Mouse (Mus musculus): ENCODE measurements at regions not wholly inside any gene's neighbourhood (a gene's known extent, or its start where the extent isn't known, plus 50 kb on each side); places are given as distances from the start of the nearest gene placed in this dataset.

DNA sequence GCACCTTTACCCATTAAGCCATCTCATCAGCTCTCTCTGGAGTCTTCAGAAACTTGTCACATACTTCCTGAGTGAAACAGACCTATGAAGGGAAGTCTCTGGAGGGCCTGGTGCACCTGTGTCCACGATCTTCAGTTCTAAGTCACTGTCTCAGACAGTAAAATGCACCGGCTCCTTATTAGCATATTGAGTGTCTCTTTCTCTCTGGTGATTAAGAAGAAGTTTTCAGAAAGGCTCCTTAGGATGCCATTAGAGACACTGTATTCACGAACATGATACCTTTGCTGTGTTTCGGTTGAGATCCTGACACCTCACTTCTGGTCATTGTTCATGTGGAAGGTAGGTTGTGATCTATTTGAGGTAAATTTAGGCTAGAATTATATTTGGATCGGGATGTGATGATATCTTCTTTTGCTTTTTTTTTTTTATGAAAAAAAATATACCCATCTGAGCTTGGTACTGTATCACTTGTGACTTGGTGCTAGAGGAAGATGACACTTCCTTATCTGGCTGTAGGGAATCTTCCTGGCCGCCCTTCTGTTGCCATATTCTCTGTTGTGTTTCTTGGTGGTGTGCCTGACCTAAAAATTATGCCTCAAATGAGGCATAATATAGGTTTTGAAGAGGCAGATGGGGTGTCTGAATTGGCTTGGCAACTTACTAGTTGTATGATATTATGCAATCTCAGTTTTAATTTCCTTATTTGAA lies 68.9 kb upstream of the Cdkn2b start:
- Histone ChIP-seq H3K9me3 (ENCODE audit: control insufficient read depth, low read length) (0 out of 2 replicates have a peak, but pooled peaks cover 2% of the 10 kb centered on the region), H3K36me3 (ENCODE audit: control insufficient read depth, insufficient read depth, low read length) (no peaks in the 10 kb centered on the region), H3K4me1 (replicated peaks; ENCODE audit: control insufficient read depth, insufficient read depth, low read length) (no peaks in the 10 kb centered on the region), H3K4me3 (ENCODE audit: low read depth, low read length) (no peak overlapping the region), H3K9ac (ENCODE audit: low read length) (no peak overlapping the region), H3K4me2 (ENCODE audit: low read length) (no peak overlapping the region), H3K27ac (ENCODE audit: low read depth) (no peak overlapping the region), H3K27me3 (replicated peaks; ENCODE audit: control insufficient read depth, insufficient read depth, low read length) (no peaks in the 10 kb centered on the region)
- DNase-seq (ENCODE audit: low spot score), result no peak
- ATAC-seq (replicated peaks; ENCODE audit: low FRiP score, low TSS enrichment, low read depth), result no peak
- 90% methylated on average over 6 of the region's 6 CpGs for WGBS

DNA sequence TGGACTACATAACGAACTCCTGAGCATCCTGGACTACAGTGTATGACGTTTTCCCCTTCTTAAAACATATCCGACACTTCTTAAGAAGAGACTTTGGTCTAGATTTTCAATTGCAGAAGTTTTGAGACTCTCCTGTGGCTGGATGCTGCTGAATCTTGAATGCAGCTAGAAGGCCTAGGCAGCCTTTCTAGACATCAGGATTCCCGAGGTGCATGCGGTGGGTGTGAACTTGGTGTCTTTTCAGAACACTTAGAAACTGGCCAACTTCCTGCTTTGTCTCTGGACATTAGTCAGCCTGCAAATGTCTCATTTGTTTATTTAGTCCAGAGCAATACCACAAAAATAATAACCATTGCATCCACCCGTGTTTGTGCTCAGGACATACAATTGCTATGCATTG lies 61.8 kb upstream of the Cdkn2b start:
- ATAC-seq (replicated peaks; ENCODE audit: low FRiP score, low TSS enrichment, low read depth) (no peak), DNase-seq (ENCODE audit: low spot score) (no peak)
- Histone ChIP-seq H3K4me2 (ENCODE audit: low read length) (no peak overlapping the region), H3K9ac (ENCODE audit: low read length) (no peak overlapping the region), H3K36me3 (ENCODE audit: control insufficient read depth, insufficient read depth, low read length) (no peaks in the 10 kb centered on the region), H3K27ac (ENCODE audit: low read depth) (no peak overlapping the region), H3K27me3 (replicated peaks; ENCODE audit: control insufficient read depth, insufficient read depth, low read length) (no peaks in the 10 kb centered on the region), H3K4me3 (ENCODE audit: low read depth, low read length) (no peak overlapping the region), H3K9me3 (ENCODE audit: control insufficient read depth, low read length) (0 out of 2 replicates have a peak, but pooled peaks cover 2% of the 10 kb centered on the region), H3K4me1 (replicated peaks; ENCODE audit: control insufficient read depth, insufficient read depth, low read length) (no peaks in the 10 kb centered on the region)
- WGBS, result 80% methylated on average over 6 of the region's 6 CpGs

DNA sequence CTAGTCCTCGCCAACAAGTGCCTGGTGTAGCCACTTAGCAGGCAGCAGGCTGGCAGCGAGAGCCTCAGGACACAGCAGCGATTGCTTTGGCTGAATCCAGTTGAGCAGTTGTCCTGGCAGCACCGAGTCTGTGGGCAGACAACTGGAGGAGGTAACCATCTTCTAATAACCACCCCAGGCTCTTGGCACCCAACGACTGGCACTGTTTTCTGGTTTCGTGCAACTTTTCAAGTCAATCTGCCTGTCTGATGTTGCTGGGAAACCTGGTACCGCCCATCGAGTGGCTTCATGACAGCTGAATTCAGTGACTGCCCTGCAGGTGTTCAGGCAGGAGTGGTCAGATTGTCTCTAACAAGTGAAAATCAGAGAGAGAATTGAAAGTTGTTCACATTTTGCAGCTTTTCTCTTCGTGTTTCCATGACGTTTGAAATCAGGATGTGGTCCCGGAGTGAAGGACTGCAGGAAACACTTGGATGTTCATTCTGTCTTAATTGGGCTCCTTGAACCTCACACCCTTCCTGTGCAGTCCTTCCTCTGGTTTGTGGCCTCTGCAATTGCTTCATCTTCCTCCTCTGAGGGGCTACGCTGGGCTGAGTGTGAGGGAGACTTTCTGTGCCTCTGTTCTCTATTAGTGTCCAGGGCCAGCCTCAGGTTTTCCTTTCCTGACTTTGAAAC lies 58.1 kb upstream of the Cdkn2b start:
- Histone ChIP-seq H3K27me3 (replicated peaks; ENCODE audit: control insufficient read depth, insufficient read depth, low read length) (no peaks in the 10 kb centered on the region), H3K9ac (ENCODE audit: low read length) (no peak overlapping the region), H3K4me2 (ENCODE audit: low read length) (no peak overlapping the region), H3K4me1 (replicated peaks; ENCODE audit: control insufficient read depth, insufficient read depth, low read length) (no peaks in the 10 kb centered on the region), H3K9me3 (ENCODE audit: control insufficient read depth, low read length) (no peaks in the 10 kb centered on the region), H3K36me3 (ENCODE audit: control insufficient read depth, insufficient read depth, low read length) (no peaks in the 10 kb centered on the region), H3K27ac (ENCODE audit: low read depth) (no peak overlapping the region), H3K4me3 (ENCODE audit: low read depth, low read length) (no peak overlapping the region)
- DNase-seq (ENCODE audit: low spot score) (no peak), ATAC-seq (replicated peaks; ENCODE audit: low FRiP score, low TSS enrichment, low read depth) (no peak)
- 79% methylated on average over 12 of the region's 12 CpGs for WGBS

DNA sequence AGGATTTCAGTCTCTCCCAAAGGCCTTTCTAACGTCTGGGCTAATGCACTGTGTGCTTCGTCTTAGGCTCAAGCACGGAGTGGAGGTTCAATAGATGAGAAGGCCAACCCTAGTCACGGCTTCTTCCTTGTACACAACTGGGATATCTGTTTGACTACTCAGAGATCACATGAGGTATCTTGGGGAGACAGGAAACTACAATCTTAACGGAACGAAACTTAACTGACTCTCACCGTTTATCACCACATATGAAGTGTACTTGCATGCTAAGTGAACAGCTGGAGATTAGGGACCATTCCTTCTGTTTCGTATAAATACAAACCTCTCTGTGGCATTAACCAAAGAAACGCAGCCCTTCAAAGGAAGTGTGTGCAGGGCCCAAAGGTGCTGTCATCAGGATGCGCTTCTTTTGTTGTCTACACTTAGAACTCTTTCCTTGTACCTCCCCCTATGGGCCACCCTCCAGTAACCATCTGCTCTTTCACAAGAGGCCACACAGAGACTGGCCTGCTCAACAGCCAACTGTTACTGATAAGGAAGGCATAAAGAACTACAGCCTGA lies 55.8 kb upstream of the Cdkn2b start:
- no peaks in the 10 kb centered on the region for H3K36me3 ChIP-seq (ENCODE audit: control insufficient read depth, insufficient read depth, low read length)
- no peaks in the 10 kb centered on the region for H3K4me1 ChIP-seq (replicated peaks; ENCODE audit: control insufficient read depth, insufficient read depth, low read length)
- no peak overlapping the region for H3K4me2 ChIP-seq (ENCODE audit: low read length)
- H3K27me3 ChIP-seq (replicated peaks; ENCODE audit: control insufficient read depth, insufficient read depth, low read length), result no peaks in the 10 kb centered on the region
- WGBS, result 52% methylated on average over 10 of the region's 10 CpGs
- H3K27ac ChIP-seq (ENCODE audit: low read depth), result no peak overlapping the region
- H3K9ac ChIP-seq (ENCODE audit: low read length), result no peak overlapping the region
- ATAC-seq (replicated peaks; ENCODE audit: low FRiP score, low TSS enrichment, low read depth) (no peak), DNase-seq (ENCODE audit: low spot score) (no peak)
- no peaks in the 10 kb centered on the region for H3K9me3 ChIP-seq (ENCODE audit: control insufficient read depth, low read length)
- no peak overlapping the region for H3K4me3 ChIP-seq (ENCODE audit: low read depth, low read length)

DNA sequence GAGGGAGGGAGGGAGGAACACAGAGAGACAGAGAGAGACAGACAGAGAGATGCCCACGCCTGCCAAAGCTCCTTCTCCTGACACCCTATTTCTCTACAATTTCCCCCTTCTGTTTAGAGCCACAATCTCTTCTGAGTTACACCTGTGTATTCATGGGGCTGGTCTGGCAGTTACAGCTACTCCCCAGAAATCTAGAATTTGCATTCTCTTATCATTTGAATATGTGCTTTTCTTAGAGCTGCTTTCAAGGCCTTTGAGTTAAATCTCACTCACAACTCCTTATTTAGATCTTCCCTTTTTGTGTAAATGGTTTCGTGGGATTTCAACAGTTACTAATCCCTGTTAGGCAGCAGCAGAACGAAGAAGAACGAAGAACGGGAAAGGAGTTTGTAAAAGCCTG lies 55.0 kb upstream of the Cdkn2b start:
- no peaks in the 10 kb centered on the region for H3K27me3 ChIP-seq (replicated peaks; ENCODE audit: control insufficient read depth, insufficient read depth, low read length)
- H3K4me1 ChIP-seq (replicated peaks; ENCODE audit: control insufficient read depth, insufficient read depth, low read length), result peaks cover 4% of the 10 kb centered on the region; the same call in 1 of the 2 replicates
- H3K4me3 ChIP-seq (ENCODE audit: low read depth, low read length), result no peak overlapping the region
- WGBS, result 59% methylated on average over 5 of the region's 5 CpGs
- DNase-seq (ENCODE audit: low spot score) (no peak), ATAC-seq (replicated peaks; ENCODE audit: low FRiP score, low TSS enrichment, low read depth) (no peak)
- no peak overlapping the region for H3K4me2 ChIP-seq (ENCODE audit: low read length)
- H3K36me3 ChIP-seq (ENCODE audit: control insufficient read depth, insufficient read depth, low read length), result no peaks in the 10 kb centered on the region
- H3K27ac ChIP-seq (ENCODE audit: low read depth), result no peak overlapping the region
- H3K9me3 ChIP-seq (ENCODE audit: control insufficient read depth, low read length), result no peaks in the 10 kb centered on the region
- H3K9ac ChIP-seq (ENCODE audit: low read length), result no peak overlapping the region

DNA sequence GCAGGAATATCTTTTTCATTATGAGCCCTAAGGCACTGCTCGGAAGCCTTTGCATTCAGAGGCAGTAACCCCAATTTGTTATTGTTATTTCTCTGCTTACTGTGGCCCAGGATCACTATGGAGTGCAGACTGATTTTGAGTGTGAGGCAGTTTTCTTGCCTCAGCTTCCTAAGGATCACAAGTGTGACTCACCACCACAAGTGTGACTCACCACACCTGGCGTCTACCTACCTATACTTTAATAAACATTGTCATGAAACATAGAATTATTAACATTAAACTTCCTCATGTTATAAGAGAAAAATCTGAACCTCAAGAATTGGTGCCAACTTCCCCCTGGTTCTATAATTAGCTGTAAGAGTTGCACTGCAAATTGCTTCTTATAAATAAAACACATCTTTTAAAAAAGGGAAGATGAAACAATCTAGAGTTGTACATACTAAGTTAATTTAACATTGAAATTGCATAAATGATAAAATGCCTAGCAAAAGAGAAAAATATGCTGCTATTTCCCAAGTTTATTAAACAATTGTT lies 52.4 kb upstream of the Cdkn2b start:
- H3K36me3 ChIP-seq (ENCODE audit: control insufficient read depth, insufficient read depth, low read length), result no peaks in the 10 kb centered on the region
- peaks cover 7% of the 10 kb centered on the region; the same call in 1 of the 2 replicates for H3K4me1 ChIP-seq (replicated peaks; ENCODE audit: control insufficient read depth, insufficient read depth, low read length)
- H3K9ac ChIP-seq (ENCODE audit: low read length), result no peak overlapping the region
- DNase-seq (ENCODE audit: low spot score), result no peak
- whole genome bisulfite sequencing, result 66% methylated on average over 2 of the region's 2 CpGs
- H3K9me3 ChIP-seq (ENCODE audit: control insufficient read depth, low read length), result no peaks in the 10 kb centered on the region
- no peaks in the 10 kb centered on the region for H3K27me3 ChIP-seq (replicated peaks; ENCODE audit: control insufficient read depth, insufficient read depth, low read length)
- ATAC-seq (replicated peaks; ENCODE audit: low FRiP score, low TSS enrichment, low read depth), result no peak
- H3K4me2 ChIP-seq (ENCODE audit: low read length), result no peak overlapping the region
- H3K27ac ChIP-seq (ENCODE audit: low read depth), result no peak overlapping the region
- H3K4me3 ChIP-seq (ENCODE audit: low read depth, low read length), result no peak overlapping the region

DNA sequence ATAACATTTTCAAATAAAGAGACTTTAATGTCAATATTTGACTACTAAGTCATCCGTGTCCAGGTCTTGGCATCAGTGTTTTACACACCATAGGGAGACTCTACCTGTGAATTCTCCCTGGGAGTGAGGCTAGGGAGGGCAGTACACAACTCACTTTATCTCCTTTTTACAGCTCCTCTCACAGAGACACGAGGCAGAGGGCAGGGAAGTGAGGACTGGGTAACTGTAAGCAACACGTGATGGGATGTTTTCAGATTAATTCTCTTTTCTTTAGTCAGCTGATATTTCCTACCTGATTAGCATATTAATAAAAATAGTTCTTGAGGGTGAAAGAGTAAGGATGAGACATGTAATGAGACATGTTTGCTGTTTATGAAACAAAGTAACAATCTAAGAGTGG lies 51.8 kb upstream of the Cdkn2b start:
- DNase-seq (ENCODE audit: low spot score) (no peak), ATAC-seq (replicated peaks; ENCODE audit: low FRiP score, low TSS enrichment, low read depth) (no peak)
- Histone ChIP-seq H3K27ac (ENCODE audit: low read depth) (no peak overlapping the region), H3K9me3 (ENCODE audit: control insufficient read depth, low read length) (no peaks in the 10 kb centered on the region), H3K36me3 (ENCODE audit: control insufficient read depth, insufficient read depth, low read length) (no peaks in the 10 kb centered on the region), H3K4me1 (replicated peaks; ENCODE audit: control insufficient read depth, insufficient read depth, low read length) (peaks cover 7% of the 10 kb centered on the region; the same call in 1 of the 2 replicates), H3K4me3 (ENCODE audit: low read depth, low read length) (no peak overlapping the region), H3K27me3 (replicated peaks; ENCODE audit: control insufficient read depth, insufficient read depth, low read length) (no peaks in the 10 kb centered on the region), H3K9ac (ENCODE audit: low read length) (no peak overlapping the region), H3K4me2 (ENCODE audit: low read length) (no peak overlapping the region)
- WGBS, result 35% methylated on average over 3 of the region's 3 CpGs

DNA sequence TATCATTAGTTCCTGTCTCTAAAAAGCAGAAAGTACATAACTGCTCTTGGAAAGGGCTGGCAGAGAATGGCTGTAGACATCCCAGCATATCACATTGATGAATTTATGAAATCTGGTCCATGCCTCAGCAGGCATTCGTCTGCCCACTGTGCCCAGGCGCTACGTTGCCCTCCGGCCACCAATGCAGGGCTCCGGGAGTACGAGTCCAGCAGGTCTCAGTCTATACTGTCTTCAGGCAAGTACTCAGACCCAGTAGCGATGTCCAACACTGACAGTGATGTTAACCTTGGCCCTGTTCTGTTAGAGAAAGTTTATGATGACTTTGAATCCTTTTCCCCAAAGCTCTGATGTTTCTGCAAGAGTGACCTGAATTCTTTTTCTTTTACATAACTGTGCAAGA lies 50.5 kb upstream of the Cdkn2b start:
- H3K36me3 ChIP-seq (ENCODE audit: control insufficient read depth, insufficient read depth, low read length), result no peaks in the 10 kb centered on the region
- H3K4me2 ChIP-seq (ENCODE audit: low read length), result no peak overlapping the region
- ATAC-seq (replicated peaks; ENCODE audit: low FRiP score, low TSS enrichment, low read depth) (no peak), DNase-seq (ENCODE audit: low spot score) (no peak)
- no peak overlapping the region for H3K9ac ChIP-seq (ENCODE audit: low read length)
- no peaks in the 10 kb centered on the region for H3K9me3 ChIP-seq (ENCODE audit: control insufficient read depth, low read length)
- no peak overlapping the region for H3K27ac ChIP-seq (ENCODE audit: low read depth)
- no peaks in the 10 kb centered on the region for H3K27me3 ChIP-seq (replicated peaks; ENCODE audit: control insufficient read depth, insufficient read depth, low read length)
- no peak overlapping the region for H3K4me3 ChIP-seq (ENCODE audit: low read depth, low read length)
- H3K4me1 ChIP-seq (replicated peaks; ENCODE audit: control insufficient read depth, insufficient read depth, low read length), result peaks cover 7% of the 10 kb centered on the region; the same call in 1 of the 2 replicates
- WGBS, result 80% methylated on average over 7 of the region's 7 CpGs

Data from intestine, embryonic 14.5 days (tissue).